Mouse (Mus musculus) adipose tissue, adult 10 weeks (tissue): ENCODE measurements around the gene Gm10447. TPM values are rescaled to one million over a fixed set of nuclear protein-coding genes. Genes with fewer than 3 reads are reported as not detected.

Experiments
- polyA plus RNA-seq: library from polyadenylated mRNA; stranded (reverse); fragments of 350-450 nt; fragmentation: Illumina TruSeq; extraction: RNeasy Lipid Tissue Mini Kit (QIAGEN cat#74804); gene quantifications from one replicate; pipeline ENCODE4 v1.2.3, GENCODE M21; 2014; ENCODE audit warnings: low read depth, low replicate concordance

Gene Gm10447
- polyA plus RNA-seq, result 1.2 TPM

DNA sequence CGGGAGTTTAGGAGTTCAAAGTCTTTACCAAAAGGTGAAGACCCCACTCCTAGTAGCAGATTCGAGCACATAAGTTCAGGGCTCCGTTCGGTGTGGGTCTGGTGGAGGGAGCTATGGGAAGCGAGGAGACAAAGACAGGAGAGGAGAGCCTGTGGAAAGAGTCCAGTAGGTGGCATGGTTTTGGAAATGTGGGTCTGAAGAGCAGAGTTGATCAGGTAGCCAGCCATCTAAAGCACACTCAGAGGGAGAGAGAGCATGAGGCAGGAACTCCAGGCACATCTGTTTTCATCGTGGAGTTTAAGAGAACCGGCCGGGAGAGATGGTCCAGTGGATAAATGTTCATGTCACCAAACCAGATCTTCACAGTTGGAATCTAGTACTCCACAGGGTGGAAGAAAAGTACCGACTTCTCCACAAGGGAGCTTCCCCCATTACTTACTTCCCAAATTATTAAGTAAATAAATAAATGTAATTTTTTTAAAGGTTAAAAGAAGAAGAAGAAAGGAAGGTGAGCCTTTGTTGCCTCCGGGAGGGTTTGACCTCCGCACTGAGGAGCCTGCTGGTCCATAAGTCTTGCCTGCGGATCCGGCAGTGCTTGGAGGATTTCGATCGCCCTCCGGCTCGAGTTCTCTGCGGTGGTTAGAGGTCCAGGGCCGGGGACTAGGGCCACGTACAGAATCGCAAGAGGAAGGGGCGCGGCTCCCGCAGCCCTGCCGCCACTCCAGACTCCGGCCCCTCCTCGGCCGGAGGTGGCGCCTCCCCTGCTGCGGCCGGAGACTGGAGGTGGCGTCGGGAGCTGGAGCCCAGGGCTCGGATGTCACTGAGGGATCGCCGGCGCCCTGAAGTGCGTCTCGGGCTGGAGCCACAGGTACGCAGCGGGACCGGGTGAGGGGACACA lies at the start of gene Gm10447, which contains the start of gene Shroom1:
Gm10447 (minus strand) TSS at position 637 of the 898 bp plus-strand sequence.
Shroom1 (plus strand) TSS at position 732 of the 898 bp plus-strand sequence.

DNA sequence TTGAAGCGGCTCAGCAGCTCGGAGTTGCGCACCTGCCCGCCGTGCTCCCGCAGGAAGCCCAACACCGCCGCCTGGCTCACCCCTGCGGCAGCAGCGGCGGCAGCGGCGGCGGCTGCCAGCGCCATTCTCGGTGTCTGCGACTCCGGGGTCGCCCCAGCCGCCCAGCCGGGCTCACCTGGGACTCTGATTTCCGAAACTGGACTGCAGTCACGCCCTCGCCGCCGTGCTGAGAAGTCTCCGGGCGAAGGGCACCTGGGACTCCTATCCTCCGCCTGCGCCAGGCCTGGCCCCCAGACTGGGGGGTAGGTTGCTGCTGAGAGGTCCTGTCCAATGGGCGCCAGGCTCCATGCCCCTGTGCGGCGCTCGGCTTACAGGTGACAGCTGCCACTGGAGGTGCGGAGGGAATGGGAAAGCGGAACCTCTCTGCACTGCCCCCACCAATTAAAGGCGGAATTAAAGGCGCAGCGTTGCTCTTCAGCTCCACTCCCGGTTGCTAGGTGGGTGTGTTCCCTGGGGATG lies 22.9 kb upstream of the Gm10447 start, which contains the start of the genes Gm9945 and Sowaha:
Gm9945 (plus strand) TSS at position 384 of the 519 bp plus-strand sequence.
Sowaha (minus strand) TSS at position 492 of the 519 bp plus-strand sequence.

GRCm38 (mm10) chr11:53469968-53470695 lies 13.2 kb upstream of the Gm10447 start, which contains the start of gene Gm9837:
Gm9837 (minus strand) TSS chr11:53470479.

GRCm38 (mm10) chr11:53430670-53431346 lies 26.1 kb downstream of the Gm10447 start, which contains the start of the genes Uqcrq and Gdf9:
Uqcrq (minus strand) TSS chr11:53430831.
Gdf9 (plus strand) TSS chr11:53431023.

GRCm38 (mm10) chr11:53423036-53423435 lies 33.9 kb downstream of the Gm10447 start, which contains the start of gene Leap2:
Leap2 (minus strand) TSS chr11:53423170.

Other genes with a start within 250 kb of the Gm10447 start
- gene Hspa4, start 156.7 kb downstream of the Gm10447 start, polyA plus RNA-seq, result 106 TPM
- gene Zcchc10, start 132.4 kb downstream of the Gm10447 start, polyA plus RNA-seq, result 8.2 TPM
- 36.5 TPM for gene Aff4, start 106.3 kb downstream of the Gm10447 start, polyA plus RNA-seq
- not detected for gene Leap2, start 33.9 kb downstream of the Gm10447 start, polyA plus RNA-seq
- 298 TPM for gene Uqcrq, start 26.3 kb downstream of the Gm10447 start, polyA plus RNA-seq
- gene Gdf9, start 26.1 kb downstream of the Gm10447 start, polyA plus RNA-seq, result 1.1 TPM
- 7.7 TPM for gene Shroom1, start 95 bp upstream of the Gm10447 start, polyA plus RNA-seq
- gene Gm9837, start 13.4 kb upstream of the Gm10447 start, polyA plus RNA-seq, result not detected
- gene Gm9945, start 23.1 kb upstream of the Gm10447 start, polyA plus RNA-seq, result not detected
- 0.25 TPM for gene Sowaha, start 23.2 kb upstream of the Gm10447 start, polyA plus RNA-seq
- gene Sept8, start 62.1 kb upstream of the Gm10447 start, polyA plus RNA-seq, result 31.8 TPM
- gene Kif3a, start 110.3 kb upstream of the Gm10447 start, polyA plus RNA-seq, result 13.1 TPM
- not detected for gene Il4, start 161.6 kb upstream of the Gm10447 start, polyA plus RNA-seq
- not detected for gene Il13, start 177.6 kb upstream of the Gm10447 start, polyA plus RNA-seq